Mouse (Mus musculus) left cerebral cortex, adult 9 months (tissue): Measurements from ENCODE around the gene Rpl34.

Source experiments
- DNase-seq, 2 experiments: peaks; one replicate each; pipeline ENCODE4 v3.0.0; 2022; ENCODE audit warnings: low spot score in 2 of 2

Rpl34 gene

DNA sequence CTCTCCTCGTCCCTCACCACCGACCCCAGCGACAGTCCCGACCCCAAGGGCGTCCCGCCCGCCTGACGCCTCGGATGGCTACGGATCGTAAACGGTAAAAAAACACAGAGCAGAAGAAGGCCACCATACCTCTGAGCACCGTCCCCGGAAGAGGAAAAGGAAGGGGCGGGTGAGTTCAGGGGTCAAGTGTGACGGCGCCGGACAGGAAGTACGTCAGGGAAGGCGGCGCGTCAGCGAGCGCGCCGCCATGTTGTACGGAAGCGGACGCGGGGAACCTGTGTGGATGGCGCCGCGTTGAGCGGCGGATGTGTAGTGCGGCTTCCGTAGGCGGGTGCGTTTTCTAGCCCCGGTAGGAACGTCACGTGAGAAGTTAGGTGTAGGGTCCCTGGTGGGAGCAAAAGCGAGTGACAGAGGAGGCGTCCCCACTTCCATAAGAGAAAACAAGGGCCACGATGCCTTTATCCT lies at the start of gene Rpl34:
TSS of gene Rpl34 (minus strand) at position 210 of the 465 bp plus-strand sequence.
- peak; percentile 89 to 96 for DNase-seq

DNA sequence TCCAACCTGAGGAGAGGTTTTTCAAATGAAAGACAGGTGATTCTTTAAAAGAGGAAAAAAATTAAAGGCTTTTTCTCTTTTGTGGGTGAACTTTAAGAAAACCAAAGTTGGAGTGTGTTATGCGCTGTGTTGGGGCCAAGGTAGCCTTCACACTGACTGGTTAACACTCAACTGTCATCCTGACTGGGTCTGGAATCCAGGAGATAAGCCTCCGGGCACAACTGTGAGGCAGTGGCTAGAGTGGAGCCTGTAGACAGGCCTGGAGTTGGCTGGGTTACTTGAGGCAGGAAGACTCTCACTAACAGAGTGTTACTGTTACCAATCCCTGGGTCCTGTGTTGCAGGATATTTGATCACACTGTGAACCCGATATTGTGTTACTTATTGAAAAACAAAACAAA lies 38.0 kb upstream of the Rpl34 start:
- DNase-seq = no peak

DNA sequence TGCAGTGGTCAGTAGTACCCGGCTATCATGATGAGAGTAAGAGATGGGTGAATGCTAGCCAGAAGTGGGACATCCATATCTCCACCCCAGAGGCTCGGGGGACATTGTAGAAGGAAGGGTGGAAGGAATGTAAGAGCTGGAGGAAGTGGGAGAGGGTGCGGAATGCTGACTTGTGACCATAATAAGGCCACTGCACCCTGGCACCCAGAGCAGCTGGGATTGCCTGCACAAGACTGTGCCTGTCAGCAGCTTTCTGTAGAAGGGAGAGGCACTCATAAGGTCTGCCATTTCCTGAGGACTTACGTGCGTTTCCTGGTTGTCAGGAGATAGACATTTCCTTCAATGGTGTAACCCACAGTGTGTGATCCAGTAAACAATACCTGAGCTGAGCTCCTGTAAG lies 33.9 kb upstream of the Rpl34 start:
- DNase-seq = no peak

DNA sequence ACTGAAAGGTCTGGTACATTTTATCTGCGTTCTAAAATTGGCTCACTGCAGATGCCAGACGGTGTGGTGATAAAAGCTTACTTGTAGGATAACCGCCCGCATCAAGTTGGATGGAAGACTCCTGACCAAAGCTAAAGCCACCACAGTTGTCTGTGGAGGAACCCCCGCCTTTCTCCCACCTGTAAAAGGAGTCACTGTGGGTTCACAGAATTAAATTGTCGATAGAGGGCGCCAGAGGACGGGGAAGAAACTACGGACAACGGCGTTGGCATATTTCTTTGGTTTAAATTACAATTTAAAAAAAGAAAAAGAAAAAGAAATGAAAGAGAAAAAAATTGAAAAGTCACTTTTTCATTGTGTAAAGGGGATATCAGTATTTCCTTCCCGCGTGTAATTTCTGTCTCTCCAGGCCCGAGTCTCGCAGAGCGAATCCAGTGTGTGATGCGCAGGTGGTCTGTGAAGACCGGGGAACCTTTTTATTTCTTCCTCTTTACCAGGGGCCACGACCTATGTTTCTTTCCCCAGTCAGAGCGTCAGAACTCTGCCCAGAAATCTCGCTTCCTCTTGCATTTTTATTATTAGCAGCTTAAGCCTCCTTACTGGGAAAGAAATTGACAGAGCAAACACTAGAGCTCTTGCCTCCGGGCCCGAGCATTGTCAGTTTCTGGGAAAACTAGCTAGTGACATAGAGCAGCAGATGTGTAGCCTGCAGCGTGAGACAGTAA lies 30.7 kb upstream of the Rpl34 start:
- DNase-seq = peak in 1 of 2 experiments; percentile 61

DNA sequence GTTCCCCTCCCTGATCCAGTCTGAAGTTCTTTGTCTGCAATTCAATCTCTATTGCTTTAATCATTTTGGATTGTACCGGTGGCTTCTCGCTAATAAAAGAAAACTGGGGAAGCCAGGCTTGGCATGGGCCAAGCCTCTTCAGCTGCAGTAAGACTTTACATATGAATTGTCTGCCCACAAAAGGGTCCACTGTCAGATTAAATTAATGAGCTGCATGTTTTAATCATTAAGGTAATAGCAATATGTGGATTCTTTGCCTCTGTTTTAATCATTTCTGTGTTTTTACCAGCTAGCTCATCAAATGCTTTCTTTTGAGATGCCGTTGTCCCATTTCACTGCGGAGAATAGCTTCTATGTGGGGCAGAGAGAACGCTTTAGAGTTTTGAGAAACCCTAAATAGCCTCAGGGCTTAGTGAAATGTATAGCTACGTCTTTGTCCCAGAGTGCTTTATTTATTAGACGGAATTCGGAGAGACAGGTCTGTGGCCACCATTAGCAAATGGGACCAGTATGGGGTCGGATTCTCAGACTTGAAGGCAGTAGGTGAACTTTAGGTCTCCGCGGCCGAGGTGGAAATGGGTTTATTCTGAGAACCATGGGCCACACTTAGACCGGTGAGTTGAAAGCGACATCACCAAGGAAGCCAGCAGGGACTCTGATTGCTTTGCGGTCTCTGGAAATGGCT lies 28.1 kb upstream of the Rpl34 start:
- DNase-seq = no peak

DNA sequence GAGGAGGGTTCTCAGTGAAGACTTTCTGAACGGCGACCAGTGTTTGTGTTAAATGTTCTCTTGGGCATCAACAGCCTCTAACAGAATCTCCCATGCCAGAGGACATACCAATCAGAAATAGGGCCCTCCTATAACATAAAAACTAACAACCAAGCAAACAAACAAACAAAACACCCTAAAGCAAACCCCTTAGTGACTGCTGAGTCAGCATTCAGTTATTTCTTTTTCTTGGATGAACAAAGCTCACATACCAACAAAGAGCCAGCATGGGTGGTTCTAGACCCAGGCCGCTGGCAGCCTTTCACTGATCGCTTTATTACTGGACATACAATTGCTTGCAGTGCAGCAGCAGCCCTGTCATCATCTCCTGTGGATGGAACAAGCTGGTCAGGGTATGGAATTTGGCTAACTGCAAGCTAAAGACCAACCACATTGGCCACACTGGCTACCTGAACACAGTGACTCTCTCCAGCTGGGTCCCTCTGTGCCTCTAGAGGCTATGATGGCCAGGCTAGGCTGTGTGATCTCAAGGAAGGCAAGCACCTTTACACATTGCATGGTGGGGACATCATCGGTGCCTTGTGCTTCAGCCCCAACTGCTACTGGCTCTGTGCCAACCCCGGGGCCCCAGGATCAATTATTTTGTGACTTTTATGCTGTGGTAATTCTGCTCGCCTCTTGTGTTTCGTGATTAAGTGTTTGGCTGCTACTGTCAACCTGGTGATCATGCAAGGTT lies 27.1 kb upstream of the Rpl34 start:
- DNase-seq = no peak

DNA sequence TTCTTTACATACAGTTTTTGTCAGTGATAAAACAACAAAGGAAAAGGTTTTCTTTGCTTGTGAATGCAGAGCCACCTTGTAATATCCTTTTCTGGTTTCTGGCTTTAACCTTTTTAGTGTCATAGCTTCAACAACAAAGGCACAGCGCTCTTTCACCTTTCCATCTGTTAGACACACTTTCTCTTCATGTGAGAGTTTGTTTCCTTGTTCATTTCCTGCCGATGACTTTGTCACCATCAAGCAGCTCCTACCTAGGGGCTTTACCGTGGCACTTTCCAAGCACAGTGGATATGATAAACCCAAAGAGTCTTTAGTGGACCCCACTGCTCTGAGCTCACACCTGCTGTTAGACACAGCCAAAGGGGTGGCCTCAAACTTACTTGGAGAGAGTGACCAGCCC lies 19.0 kb upstream of the Rpl34 start:
- DNase-seq = no peak

DNA sequence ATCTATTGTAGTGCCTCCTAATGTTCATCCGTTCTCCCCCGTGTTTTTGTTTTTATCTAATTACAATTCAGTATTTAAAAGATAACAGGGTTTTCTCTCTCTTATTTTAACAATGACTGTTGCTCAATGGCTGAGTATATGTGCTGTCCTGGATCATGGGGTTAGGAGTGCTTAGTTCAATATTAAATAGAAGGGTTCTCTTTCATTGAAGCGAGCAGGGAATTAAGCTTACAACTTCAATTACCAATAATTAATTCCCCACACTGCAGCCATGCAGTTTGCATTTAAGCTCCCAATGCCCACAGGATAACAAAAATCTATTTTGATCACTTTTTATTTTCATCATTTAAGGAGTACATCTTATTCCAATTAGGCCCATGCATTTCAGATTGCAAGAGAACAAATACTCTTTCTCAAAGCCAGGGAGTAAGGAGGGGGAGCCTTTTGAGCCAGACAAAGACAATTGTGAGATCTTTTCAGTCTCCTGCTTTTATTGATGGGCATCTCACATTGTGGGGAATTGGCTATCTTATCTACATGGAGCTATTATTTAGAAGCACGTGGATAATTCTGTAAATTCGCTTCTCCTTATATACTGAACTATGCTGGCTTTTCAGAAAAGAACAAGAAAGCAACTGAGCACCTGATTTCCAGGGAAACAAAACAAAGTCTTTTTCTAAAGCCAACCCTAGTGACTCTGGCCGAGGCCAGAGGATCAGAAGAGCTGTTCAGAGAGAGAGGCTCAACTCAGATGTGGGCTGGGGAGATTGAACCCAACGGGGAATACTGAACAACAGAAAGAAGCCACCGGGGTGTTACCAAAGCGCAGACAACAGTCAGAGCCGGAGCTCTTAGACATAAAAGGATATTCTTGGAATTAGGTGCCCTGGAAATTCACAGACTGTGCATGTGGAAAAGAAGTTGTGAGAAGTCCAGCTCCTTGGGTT lies 16.7 kb upstream of the Rpl34 start:
- no peak for DNase-seq

DNA sequence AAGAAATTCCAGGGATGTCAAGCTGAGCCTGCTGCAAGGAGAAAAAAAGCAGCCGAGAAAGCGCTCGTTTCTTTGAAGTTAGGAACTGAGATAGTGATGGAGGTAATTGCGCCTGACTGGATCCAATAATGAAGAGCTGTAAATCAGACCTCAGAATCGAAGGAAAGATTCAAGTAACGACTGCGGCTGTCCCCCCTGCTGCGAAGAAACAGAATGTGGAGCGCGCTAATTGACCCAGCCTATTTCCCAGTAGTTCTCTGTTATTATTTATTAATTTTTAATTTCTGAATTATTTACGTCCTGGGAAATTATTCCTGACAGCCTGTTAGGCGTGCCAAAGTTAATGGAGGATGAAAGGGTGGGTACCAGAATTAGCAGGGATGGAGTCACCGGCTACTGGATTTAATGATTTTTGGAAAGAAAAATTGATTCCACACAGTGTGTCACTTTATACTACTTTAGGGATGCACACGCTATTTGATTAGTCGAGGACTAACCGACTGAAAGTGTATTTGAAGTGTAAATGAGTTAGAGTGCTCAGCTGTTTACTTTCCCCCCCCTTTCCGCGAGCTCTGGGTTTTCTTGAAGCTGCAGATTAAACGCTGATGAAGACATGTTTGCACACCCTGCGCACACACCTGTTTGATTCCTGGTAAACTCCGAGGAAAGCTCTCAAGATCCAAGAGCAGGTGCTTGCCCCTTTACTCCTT lies 7.6 kb upstream of the Rpl34 start:
- no peak for DNase-seq

DNA sequence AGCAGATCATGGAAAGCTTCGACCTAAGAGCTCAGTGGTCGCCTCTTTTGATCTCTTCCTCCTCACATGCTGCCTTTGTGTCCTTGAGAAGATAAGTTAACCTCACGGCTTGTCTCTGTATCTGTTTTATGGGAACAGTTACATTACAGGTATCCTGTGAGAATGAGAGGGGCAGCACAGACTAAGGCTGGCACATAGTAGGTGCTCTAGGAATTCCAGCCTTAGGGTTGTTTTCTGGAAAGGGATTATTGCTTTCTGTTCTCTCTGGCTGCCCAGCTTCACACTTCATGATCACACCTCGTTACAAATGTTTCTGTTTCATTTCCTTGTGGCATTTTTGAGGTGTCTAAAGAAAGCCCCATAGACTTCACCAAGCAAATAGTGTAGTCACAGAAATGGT lies 6.6 kb upstream of the Rpl34 start:
- no peak for DNase-seq

DNA sequence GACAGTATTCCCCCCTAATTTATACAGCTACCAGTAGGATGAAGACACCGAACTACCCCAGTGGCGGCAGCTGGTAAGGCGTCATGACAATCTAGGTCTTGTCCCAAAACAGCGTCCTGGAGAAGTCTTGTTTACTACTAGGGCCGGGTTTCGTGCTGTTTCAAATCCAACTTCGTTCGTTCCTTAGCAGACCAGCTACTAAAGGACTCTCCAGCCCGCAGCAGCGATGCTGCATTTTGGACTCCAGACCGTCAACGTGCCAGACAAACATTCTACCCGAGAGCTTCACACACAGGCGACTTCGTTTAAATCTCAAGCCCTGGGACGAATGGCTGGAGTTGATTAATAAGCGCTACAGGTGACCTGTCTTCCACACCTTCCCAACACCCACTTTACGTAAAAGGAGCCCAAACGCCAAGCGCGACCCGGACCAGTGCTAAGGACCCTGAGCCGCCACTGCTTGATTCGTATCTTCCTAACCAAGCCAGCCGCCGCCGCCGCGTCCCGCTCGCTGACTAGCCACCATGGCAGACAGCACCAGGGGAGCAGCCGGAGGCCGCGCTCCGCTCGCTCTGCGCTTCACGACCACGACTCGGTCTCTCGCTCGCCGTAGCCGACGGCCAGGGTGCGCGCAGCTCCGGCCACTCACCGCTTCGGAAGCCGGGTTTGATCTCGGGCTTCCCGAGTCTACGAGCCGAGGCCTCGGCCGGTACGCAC lies 568 bp downstream of the Rpl34 start:
- DNase-seq = peak in 1 of 2 experiments; percentile 28

DNA sequence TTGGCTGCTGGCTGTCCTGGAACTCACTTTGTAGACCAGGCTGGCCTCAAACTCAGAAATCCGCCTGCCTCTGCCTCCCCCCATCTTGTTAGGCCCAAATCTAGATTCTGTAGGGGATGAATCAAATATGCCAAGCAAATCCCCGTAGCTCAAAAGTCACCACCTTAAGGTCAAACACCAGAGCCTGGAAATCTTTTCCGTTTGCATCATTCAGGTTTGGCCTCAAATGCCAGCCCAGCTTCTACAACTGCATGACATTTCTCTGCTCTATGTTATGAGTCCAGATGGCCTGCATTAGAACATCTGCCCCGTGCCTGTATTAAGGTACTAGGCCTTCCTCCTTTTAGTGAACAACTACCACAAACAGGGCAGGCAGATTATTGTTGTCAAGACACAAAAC lies 2.5 kb downstream of the Rpl34 start:
- DNase-seq = no peak

DNA sequence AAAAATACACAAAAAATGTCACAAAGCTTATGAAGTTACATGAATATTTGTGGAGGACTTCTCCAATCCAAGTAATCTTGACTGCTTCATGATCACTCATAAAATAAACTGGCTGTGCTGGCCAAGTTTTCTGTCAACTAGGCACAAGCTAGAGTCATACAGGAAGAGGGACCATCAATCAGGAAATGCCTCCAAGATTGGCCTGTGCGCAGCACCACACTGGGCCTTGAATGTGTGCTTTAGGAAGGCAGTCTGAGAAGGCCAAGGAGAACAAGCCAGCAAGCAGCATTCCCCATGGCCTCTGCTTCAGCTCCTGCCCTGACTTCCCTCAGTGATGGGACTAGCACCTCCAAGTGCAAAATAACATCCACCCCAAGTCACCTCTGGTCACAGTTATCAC lies 3.2 kb downstream of the Rpl34 start:
- no peak for DNase-seq

DNA sequence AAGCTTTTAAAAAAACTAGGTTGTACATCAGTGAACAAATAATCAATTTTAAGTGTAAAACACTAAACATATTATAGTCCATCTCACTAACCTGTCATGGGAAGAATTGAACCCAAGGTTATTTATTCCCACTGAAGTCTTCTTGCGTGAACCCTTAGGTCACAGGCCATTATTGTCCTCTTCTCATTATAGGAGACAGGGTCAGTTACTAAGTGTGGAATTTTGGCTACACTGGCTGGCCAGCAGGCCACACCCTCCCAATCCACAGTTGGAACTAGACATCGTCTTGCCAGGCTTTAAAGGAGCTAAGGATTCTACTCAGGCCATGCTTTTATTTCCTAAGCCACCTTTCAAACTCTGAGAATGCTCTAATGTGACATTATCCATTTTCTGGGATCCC lies 4.5 kb downstream of the Rpl34 start:
- no peak for DNase-seq

DNA sequence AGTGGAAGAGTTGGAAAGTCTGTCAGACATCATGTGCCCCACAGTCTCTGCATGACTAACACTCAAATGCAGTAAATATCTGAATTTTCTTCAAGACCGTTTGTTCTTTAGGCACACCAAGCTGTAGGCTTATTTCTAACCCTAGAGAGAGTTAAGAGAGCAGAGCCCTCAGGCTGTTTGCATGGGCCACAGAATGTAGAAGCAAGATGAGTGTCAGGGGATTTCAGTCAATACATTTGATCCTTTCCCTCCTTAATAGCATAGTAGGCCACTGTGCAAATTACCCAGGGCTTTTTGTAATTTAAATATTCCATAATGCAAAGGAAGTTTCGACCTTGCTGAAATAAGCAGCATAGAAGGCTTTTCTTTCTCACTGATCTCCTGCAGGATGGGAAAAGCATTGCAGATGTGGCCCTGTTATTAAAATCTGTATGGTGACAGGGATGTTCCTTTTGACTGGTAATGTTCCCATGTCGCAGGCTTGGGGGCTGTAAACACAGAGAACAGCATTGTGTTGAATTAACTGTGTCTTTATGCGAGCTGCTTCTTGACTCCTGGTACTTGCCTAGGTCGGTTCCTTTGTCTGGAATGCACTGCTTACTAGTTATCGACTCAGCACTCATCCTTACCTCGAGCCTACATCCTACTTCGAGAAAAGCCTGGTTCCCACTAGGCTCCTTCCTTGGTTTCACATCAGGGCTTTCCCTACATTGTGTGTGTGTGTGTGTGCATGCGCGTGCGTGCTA lies 7.3 kb downstream of the Rpl34 start:
- DNase-seq = no peak

DNA sequence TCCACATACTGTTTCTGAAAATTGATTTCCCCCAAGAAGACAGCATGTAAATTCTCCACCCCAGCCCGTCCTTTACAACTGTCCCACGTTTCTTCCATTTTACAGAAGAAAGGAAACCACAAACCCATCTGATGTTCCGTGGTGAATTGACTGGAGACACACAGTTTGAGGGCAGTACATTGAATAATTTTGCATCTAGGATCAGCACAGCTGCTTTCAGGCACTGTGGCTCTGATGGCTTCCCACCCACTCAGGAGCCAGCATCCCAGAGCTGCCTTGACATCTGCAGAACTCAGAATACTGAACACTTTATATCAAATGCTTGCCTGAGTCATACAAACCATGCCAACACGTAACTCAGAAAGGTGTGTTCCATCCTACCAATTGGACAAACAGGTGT lies 10.0 kb downstream of the Rpl34 start:
- DNase-seq = no peak

DNA sequence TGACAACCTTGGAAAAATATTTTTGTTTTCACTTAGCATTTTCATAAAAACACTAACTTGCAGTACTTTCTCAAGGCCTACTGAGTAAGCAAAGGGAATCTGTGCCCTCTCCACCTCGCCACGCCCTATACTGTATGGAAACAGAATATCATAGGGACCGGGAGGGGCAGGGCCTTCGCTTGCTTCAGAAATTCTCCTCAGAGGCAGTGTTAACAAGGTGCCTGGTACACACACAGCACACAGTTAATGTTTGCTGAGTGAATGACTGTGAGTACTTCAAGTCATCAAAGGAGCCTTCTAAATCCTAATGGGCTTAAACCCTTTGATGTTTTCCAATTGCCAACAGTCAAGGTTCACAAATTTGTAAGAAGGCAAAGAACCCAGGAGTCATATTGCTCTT lies 11.3 kb downstream of the Rpl34 start:
- DNase-seq = no peak

DNA sequence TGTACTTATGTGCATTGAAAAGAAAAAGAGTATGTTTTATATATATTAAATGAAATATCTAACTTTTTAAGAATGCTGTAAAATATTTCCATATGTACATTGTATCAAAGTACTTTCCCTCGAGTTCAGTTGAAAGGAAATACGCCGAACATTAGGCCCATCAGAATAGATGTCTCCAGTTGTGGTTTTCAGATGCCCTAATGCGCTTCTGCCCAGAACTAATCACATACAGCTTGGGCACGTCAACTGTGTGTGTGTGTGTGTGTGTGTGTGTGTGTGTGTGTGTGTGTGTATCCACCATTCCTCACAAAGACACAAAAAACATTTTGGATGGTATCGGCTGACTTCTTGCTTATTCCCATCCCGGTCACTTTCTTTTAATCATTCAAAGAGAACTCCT lies 13.6 kb downstream of the Rpl34 start:
- DNase-seq = no peak

DNA sequence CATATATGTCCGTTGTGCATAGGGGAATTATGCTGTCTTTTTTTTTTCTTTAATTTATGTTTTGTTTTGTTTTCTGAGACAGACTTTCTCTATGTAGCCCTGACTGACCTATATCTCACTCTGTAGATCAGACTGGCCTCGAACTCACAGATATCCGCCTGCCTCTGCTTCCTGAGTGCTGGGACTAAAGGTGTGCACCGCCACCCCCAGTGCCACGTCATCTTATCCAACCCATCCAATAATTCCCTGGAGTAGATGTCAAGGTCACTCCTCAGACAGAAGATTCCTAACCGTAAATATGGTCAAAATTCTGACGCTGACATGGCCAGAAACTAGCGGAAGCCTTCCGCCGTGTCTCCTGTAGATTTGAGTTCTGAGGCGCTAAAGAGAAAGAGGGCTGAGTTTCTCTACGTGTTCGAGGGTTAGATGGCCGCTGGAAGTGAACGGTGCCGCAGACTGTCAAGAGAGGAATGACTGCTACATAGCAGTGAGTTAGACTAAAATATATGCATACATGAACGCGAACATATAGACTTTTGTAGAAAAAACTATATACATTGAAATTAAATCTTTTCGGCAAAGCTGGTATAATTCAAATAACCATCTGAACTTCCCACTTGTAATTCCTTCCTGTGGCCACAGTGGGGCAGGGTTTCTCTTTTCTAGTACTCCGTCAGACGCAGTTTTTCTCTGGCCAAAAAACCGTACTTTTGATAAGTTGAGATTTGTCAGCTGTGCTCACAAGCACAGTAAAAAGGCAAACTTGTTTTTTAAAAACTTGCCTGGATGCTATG lies 15.2 kb downstream of the Rpl34 start:
- DNase-seq = peak in 1 of 2 experiments; percentile 69
